Mouse (Mus musculus): ENCODE results near the gene Tmem256. TPM values are rescaled to one million over a fixed set of nuclear protein-coding genes. Genes with fewer than 3 reads are reported as not detected.

The Tmem256 gene
- polyA plus RNA-seq, 1 experiment from 2014 or later = 371 TPM

DNA sequence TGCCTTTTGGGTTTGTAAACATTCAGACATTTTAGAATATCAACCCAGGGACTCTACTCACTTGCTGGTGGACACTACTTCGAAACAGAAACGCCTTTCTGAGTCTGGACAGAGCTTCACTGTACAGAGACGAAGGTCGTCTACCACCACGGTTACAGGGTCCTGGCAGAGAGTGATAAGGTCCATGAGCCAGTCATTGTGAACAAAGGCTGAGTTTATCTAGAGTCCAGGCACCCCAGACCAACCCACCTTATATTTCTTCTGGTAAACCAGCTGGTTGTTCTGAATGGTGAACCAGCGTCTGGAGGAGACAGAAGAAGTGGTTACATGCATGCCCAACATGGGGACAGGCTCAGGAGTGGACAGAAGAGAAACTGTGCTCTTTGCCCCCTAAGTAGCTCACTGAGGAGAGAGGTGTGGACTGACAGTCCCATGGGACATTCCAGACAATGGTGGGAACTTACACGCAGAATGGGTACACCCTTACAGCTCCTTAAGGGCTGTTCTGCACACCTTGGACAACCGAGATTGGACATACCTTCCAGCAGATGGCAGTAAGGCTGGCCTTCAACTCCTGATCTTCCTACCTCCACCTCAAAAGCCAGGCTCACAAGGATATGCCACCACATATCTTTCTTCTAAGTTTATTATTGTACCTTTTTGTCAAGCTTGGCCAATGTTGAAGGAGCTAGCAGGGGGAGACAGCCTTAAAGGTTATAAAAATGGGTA lies 48.8 kb downstream of the Tmem256 start:
- H3K9me3 ChIP-seq (ENCODE audit: low read length) = no peaks in the 10 kb centered on the region
- WGBS = 69% methylated on average over 8 of the region's 8 CpGs
- H3K27me3 ChIP-seq (ENCODE audit: insufficient read depth, low read length) = no peaks in the 10 kb centered on the region
- ATAC-seq (ENCODE audit: low FRiP score, low TSS enrichment) = 0 out of 2 replicates have a peak, but pooled peaks have one; percentile 46
- no peak overlapping the region for H3K27ac ChIP-seq (ENCODE audit: low read length)
- H3K4me3 ChIP-seq (ENCODE audit: low read length) = no peak overlapping the region
- H3K4me1 ChIP-seq (ENCODE audit: insufficient read depth, low read length) = peaks cover 9% of the 10 kb centered on the region
- no peaks in the 10 kb centered on the region for H3K36me3 ChIP-seq (ENCODE audit: insufficient read depth, low read length)
- H3K9ac ChIP-seq (replicated peaks; ENCODE audit: low read length) = no peak overlapping the region
- no peak overlapping the region for H3K4me2 ChIP-seq (replicated peaks; ENCODE audit: low read depth, low read length)

Small RNAs within 50 kb of the gene (microRNA-seq; reads per million reads assigned to microRNA genes)
- gene Mir6924 = not detected

Other genes with a start within 250 kb of the Tmem256 start
- gene Atp1b2, start 232.6 kb upstream of the Tmem256 start, polyA plus RNA-seq (2015; fragmentation: Nextera tagmentation; extraction: Ambion mirVana) = 12.3 and 14.3 TPM in 2 replicates
- 0.17 TPM in 1 of 2 replicates, not detected in the other for gene Shbg, start 220.6 kb upstream of the Tmem256 start, polyA plus RNA-seq (2015; fragmentation: Nextera tagmentation; extraction: Ambion mirVana)
- 21.3 and 24.1 TPM in 2 replicates for gene Sat2, start 216.5 kb upstream of the Tmem256 start, polyA plus RNA-seq (2015; fragmentation: Nextera tagmentation; extraction: Ambion mirVana)
- gene Fxr2, start 205.5 kb upstream of the Tmem256 start, polyA plus RNA-seq (2015; fragmentation: Nextera tagmentation; extraction: Ambion mirVana) = 31.8 and 33.4 TPM in 2 replicates
- gene Sox15, start 183.2 kb upstream of the Tmem256 start, polyA plus RNA-seq (2015; fragmentation: Nextera tagmentation; extraction: Ambion mirVana) = 0.19 TPM in 1 of 2 replicates, not detected in the other
- gene Mpdu1, start 175.9 kb upstream of the Tmem256 start, polyA plus RNA-seq (2015; fragmentation: Nextera tagmentation; extraction: Ambion mirVana) = 79.5 and 84.0 TPM in 2 replicates
- 12.4 and 15.5 TPM in 2 replicates for gene Cd68, start 172.4 kb upstream of the Tmem256 start, polyA plus RNA-seq (2015; fragmentation: Nextera tagmentation; extraction: Ambion mirVana)
- gene Eif4a1, start 166.1 kb upstream of the Tmem256 start, polyA plus RNA-seq (2015; fragmentation: Nextera tagmentation; extraction: Ambion mirVana) = 571 and 587 TPM in 2 replicates
- 96.5 and 98.4 TPM in 2 replicates for gene Senp3, start 156.4 kb upstream of the Tmem256 start, polyA plus RNA-seq (2015; fragmentation: Nextera tagmentation; extraction: Ambion mirVana)
- gene Tnfsf13, start 152.7 kb upstream of the Tmem256 start, polyA plus RNA-seq (2015; fragmentation: Nextera tagmentation; extraction: Ambion mirVana) = 0.66 and 1.2 TPM in 2 replicates
- 8.8 and 11.5 TPM in 2 replicates for gene Tnfsf12, start 142.7 kb upstream of the Tmem256 start, polyA plus RNA-seq (2015; fragmentation: Nextera tagmentation; extraction: Ambion mirVana)
- 4.6 and 6.1 TPM in 2 replicates for gene Tnfsfm13, start 142.4 kb upstream of the Tmem256 start, polyA plus RNA-seq (2015; fragmentation: Nextera tagmentation; extraction: Ambion mirVana)
- gene Polr2a, start 79.9 kb upstream of the Tmem256 start, polyA plus RNA-seq (2015; fragmentation: Nextera tagmentation; extraction: Ambion mirVana) = 28.3 and 33.6 TPM in 2 replicates
- 0.25 and 0.64 TPM in 2 replicates for gene Slc35g3, start 76.5 kb upstream of the Tmem256 start, polyA plus RNA-seq (2015; fragmentation: Nextera tagmentation; extraction: Ambion mirVana)
- gene Zbtb4, start 72.6 kb upstream of the Tmem256 start, polyA plus RNA-seq (2015; fragmentation: Nextera tagmentation; extraction: Ambion mirVana) = 2.9 TPM in 2 replicates
- gene Chrnb1, start 42.6 kb upstream of the Tmem256 start, polyA plus RNA-seq (2015; fragmentation: Nextera tagmentation; extraction: Ambion mirVana) = 12.9 and 13.8 TPM in 2 replicates
- gene Fgf11, start 36.7 kb upstream of the Tmem256 start, polyA plus RNA-seq (2015; fragmentation: Nextera tagmentation; extraction: Ambion mirVana) = 2.6 and 3.0 TPM in 2 replicates
- 9.0 and 10.2 TPM in 2 replicates for gene Tmem102, start 32.9 kb upstream of the Tmem256 start, polyA plus RNA-seq (2015; fragmentation: Nextera tagmentation; extraction: Ambion mirVana)
- not detected in 2 replicates for gene Gm39566, start 23.2 kb upstream of the Tmem256 start, polyA plus RNA-seq (2015; fragmentation: Nextera tagmentation; extraction: Ambion mirVana)
- gene Spem2, start 20.0 kb upstream of the Tmem256 start, polyA plus RNA-seq (2015; fragmentation: Nextera tagmentation; extraction: Ambion mirVana) = not detected in 2 replicates
- 0.15 and 0.28 TPM in 2 replicates for gene Spem1, start 16.3 kb upstream of the Tmem256 start, polyA plus RNA-seq (2015; fragmentation: Nextera tagmentation; extraction: Ambion mirVana)
- 6.0 and 6.6 TPM in 2 replicates for gene Nlgn2, start 730 bp upstream of the Tmem256 start, polyA plus RNA-seq (2015; fragmentation: Nextera tagmentation; extraction: Ambion mirVana)
- 105 and 119 TPM in 2 replicates for gene Plscr3, start 7.9 kb downstream of the Tmem256 start, polyA plus RNA-seq (2015; fragmentation: Nextera tagmentation; extraction: Ambion mirVana)
- 7.0 and 7.3 TPM in 2 replicates for gene Tnk1, start 20.2 kb downstream of the Tmem256 start, polyA plus RNA-seq (2015; fragmentation: Nextera tagmentation; extraction: Ambion mirVana)
- gene Tmem95, start 39.5 kb downstream of the Tmem256 start, polyA plus RNA-seq (2015; fragmentation: Nextera tagmentation; extraction: Ambion mirVana) = not detected in 2 replicates
- 11.3 and 12.5 TPM in 2 replicates for gene Kctd11, start 42.9 kb downstream of the Tmem256 start, polyA plus RNA-seq (2015; fragmentation: Nextera tagmentation; extraction: Ambion mirVana)
- 0.44 and 0.67 TPM in 2 replicates for gene Acap1, start 57.0 kb downstream of the Tmem256 start, polyA plus RNA-seq (2015; fragmentation: Nextera tagmentation; extraction: Ambion mirVana)
- 11.7 and 12.8 TPM in 2 replicates for gene 2810408A11Rik, start 62.5 kb downstream of the Tmem256 start, polyA plus RNA-seq (2015; fragmentation: Nextera tagmentation; extraction: Ambion mirVana)
- 11.4 and 12.8 TPM in 2 replicates for gene Neurl4, start 62.6 kb downstream of the Tmem256 start, polyA plus RNA-seq (2015; fragmentation: Nextera tagmentation; extraction: Ambion mirVana)
- 85.2 and 86.4 TPM in 2 replicates for gene Gps2, start 75.4 kb downstream of the Tmem256 start, polyA plus RNA-seq (2015; fragmentation: Nextera tagmentation; extraction: Ambion mirVana)
- 1,737 and 1,791 TPM in 2 replicates for gene Eif5a, start 83.4 kb downstream of the Tmem256 start, polyA plus RNA-seq (2015; fragmentation: Nextera tagmentation; extraction: Ambion mirVana)
- 7.0 and 10.3 TPM in 2 replicates for gene Ybx2, start 97.3 kb downstream of the Tmem256 start, polyA plus RNA-seq (2015; fragmentation: Nextera tagmentation; extraction: Ambion mirVana)
- 20.8 and 22.4 TPM in 2 replicates for gene Slc2a4, start 109.7 kb downstream of the Tmem256 start, polyA plus RNA-seq (2015; fragmentation: Nextera tagmentation; extraction: Ambion mirVana)
- 225 and 227 TPM in 2 replicates for gene Cldn7, start 126.3 kb downstream of the Tmem256 start, polyA plus RNA-seq (2015; fragmentation: Nextera tagmentation; extraction: Ambion mirVana)
- 35.7 and 35.8 TPM in 2 replicates for gene Ctdnep1, start 142.6 kb downstream of the Tmem256 start, polyA plus RNA-seq (2015; fragmentation: Nextera tagmentation; extraction: Ambion mirVana)
- 124 and 128 TPM in 2 replicates for gene Elp5, start 144.0 kb downstream of the Tmem256 start, polyA plus RNA-seq (2015; fragmentation: Nextera tagmentation; extraction: Ambion mirVana)
- gene Gabarap, start 152.6 kb downstream of the Tmem256 start, polyA plus RNA-seq (2015; fragmentation: Nextera tagmentation; extraction: Ambion mirVana) = 437 and 481 TPM in 2 replicates
- gene Phf23, start 157.3 kb downstream of the Tmem256 start, polyA plus RNA-seq (2015; fragmentation: Nextera tagmentation; extraction: Ambion mirVana) = 69.1 and 74.5 TPM in 2 replicates
- 39.1 and 40.7 TPM in 2 replicates for gene Dvl2, start 162.1 kb downstream of the Tmem256 start, polyA plus RNA-seq (2015; fragmentation: Nextera tagmentation; extraction: Ambion mirVana)
- 107 and 114 TPM in 2 replicates for gene Acadvl, start 176.9 kb downstream of the Tmem256 start, polyA plus RNA-seq (2015; fragmentation: Nextera tagmentation; extraction: Ambion mirVana)
- gene Dlg4, start 178.4 kb downstream of the Tmem256 start, polyA plus RNA-seq (2015; fragmentation: Nextera tagmentation; extraction: Ambion mirVana) = 9.3 and 13.2 TPM in 2 replicates
- gene Asgr1, start 215.6 kb downstream of the Tmem256 start, polyA plus RNA-seq (2015; fragmentation: Nextera tagmentation; extraction: Ambion mirVana) = 1.3 and 1.4 TPM in 2 replicates

All from kidney, embryonic 16.5 days (tissue).